Comparison of ENCODE assay signal across 8 mouse cellular contexts in genomic region chr15:81027378-81028173, GRCm38 (mm10). TPM values are rescaled to one million over a fixed set of nuclear protein-coding genes. Genes with fewer than 3 reads are reported as not detected.
A peak's percentile ranks its signal among the peaks of the same experiment; 100 is the strongest.
DNase-seq lines count a peak whose midpoint lies in the region; ATAC-seq and TF ChIP-seq lines count a peak whose summit lies in the region.

No protein-coding gene starts in this region.

- no peak overlapping the region for H3K27ac ChIP-seq in embryonic facial prominence, embryonic 11.5 days (replicated peaks; ENCODE audit: low read depth, low read length)
- H3K27ac ChIP-seq in kidney, adult 2 months (ENCODE audit: insufficient read depth, low read depth, low read length), result no peak overlapping the region
- no peak overlapping the region for H3K27ac ChIP-seq in limb, embryonic 11.5 days (replicated peaks; ENCODE audit: low read depth, low read length)
- H3K27ac ChIP-seq in midbrain, embryonic 13.5 days, result no peak overlapping the region; the same call in 1 of the 2 replicates

- peak; percentile 85 for DNase-seq in 416B (ENCODE audit: low read depth)
- peak; percentile 84 for DNase-seq in adrenal gland, postnatal 14 days
- peak; percentile 82 for DNase-seq in embryonic facial prominence, embryonic 11.5 days (ENCODE audit: low spot score)
- DNase-seq in heart, adult 8-10 months (ENCODE audit: low spot score), result peak; percentile 83
- peak; percentile 80 for DNase-seq in kidney, adult 2 months
- peak; percentile 88 for DNase-seq in limb, embryonic 11.5 days (ENCODE audit: low spot score)
- DNase-seq in spleen, adult 18-20 months, result peak; percentile 59 to 82

- no peak overlapping the region for H3K4me3 ChIP-seq in embryonic facial prominence, embryonic 11.5 days (ENCODE audit: low read depth, low read length)
- no peak overlapping the region for H3K4me3 ChIP-seq in kidney, adult 2 months (ENCODE audit: insufficient read depth, low read depth, low read length)
- no peak overlapping the region for H3K4me3 ChIP-seq in limb, embryonic 11.5 days (ENCODE audit: low read depth, low read length)
- H3K4me3 ChIP-seq in midbrain, embryonic 13.5 days (replicated peaks), result no peak overlapping the region

- no peak; the same call in 1 of the 2 replicates for ATAC-seq in embryonic facial prominence, embryonic 11.5 days (replicated peaks; ENCODE audit: insufficient number of reproducible peaks, low FRiP score, low TSS enrichment, low read depth)
- ATAC-seq in limb, embryonic 11.5 days (ENCODE audit: insufficient number of reproducible peaks, low FRiP score, low TSS enrichment, low read depth), result no peak
- peak; percentile 75 for ATAC-seq in midbrain, embryonic 13.5 days

- no peak overlapping the region for H3K9ac ChIP-seq in embryonic facial prominence, embryonic 11.5 days (replicated peaks; ENCODE audit: low read length)
- H3K9ac ChIP-seq in limb, embryonic 11.5 days (ENCODE audit: low read length), result no peak overlapping the region; the same call in 1 of the 2 replicates
- no peak overlapping the region for H3K9ac ChIP-seq in midbrain, embryonic 13.5 days (replicated peaks)

- no peaks in the 10 kb centered on the region for H3K4me1 ChIP-seq in embryonic facial prominence, embryonic 11.5 days (ENCODE audit: control insufficient read depth, insufficient read depth, low read length)
- peaks cover 9% of the 10 kb centered on the region; the same call in 1 of the 2 replicates for H3K4me1 ChIP-seq in kidney, adult 2 months (ENCODE audit: control insufficient read depth, insufficient read depth, low read length)
- H3K4me1 ChIP-seq in limb, embryonic 11.5 days (ENCODE audit: control insufficient read depth, insufficient read depth, low read length), result peaks cover 8% of the 10 kb centered on the region; the same call in 1 of the 2 replicates
- peaks cover 4% of the 10 kb centered on the region for H3K4me1 ChIP-seq in midbrain, embryonic 13.5 days (replicated peaks)

- no peaks in the 10 kb centered on the region for H3K27me3 ChIP-seq in embryonic facial prominence, embryonic 11.5 days (ENCODE audit: control insufficient read depth, insufficient read depth, low read length)
- H3K27me3 ChIP-seq in kidney, adult 2 months (replicated peaks; ENCODE audit: control insufficient read depth, insufficient read depth, low read length), result no peaks in the 10 kb centered on the region
- no peaks in the 10 kb centered on the region for H3K27me3 ChIP-seq in limb, embryonic 11.5 days (ENCODE audit: control insufficient read depth, insufficient read depth, low read length)
- H3K27me3 ChIP-seq in midbrain, embryonic 13.5 days, result no peaks in the 10 kb centered on the region

- no peak for TF ChIP-seq POLR2A in kidney, adult 2 months (IDR thresholded peaks at IDR 0.05; ENCODE audit: low read depth, low read length)

- WGBS in embryonic facial prominence, embryonic 11.5 days, result 39% methylated on average over 8 of the region's 8 CpGs
- WGBS in kidney, adult 2 months, result 29% methylated on average over 8 of the region's 8 CpGs
- 43% methylated on average over 8 of the region's 8 CpGs for WGBS in limb, embryonic 11.5 days
- WGBS in midbrain, embryonic 13.5 days, result 45% methylated on average over 8 of the region's 8 CpGs

- no peaks in the 10 kb centered on the region for H3K9me3 ChIP-seq in embryonic facial prominence, embryonic 11.5 days (replicated peaks; ENCODE audit: control insufficient read depth, low read length)
- H3K9me3 ChIP-seq in limb, embryonic 11.5 days (ENCODE audit: control insufficient read depth, low read length), result no peaks in the 10 kb centered on the region
- no peaks in the 10 kb centered on the region for H3K9me3 ChIP-seq in midbrain, embryonic 13.5 days

- H3K4me2 ChIP-seq in embryonic facial prominence, embryonic 11.5 days (ENCODE audit: low read depth, low read length), result no peak overlapping the region
- no peak overlapping the region for H3K4me2 ChIP-seq in limb, embryonic 11.5 days (ENCODE audit: low read depth, severe bottlenecking)
- no peak overlapping the region for H3K4me2 ChIP-seq in midbrain, embryonic 13.5 days (replicated peaks)

- H3K36me3 ChIP-seq in embryonic facial prominence, embryonic 11.5 days (replicated peaks; ENCODE audit: control insufficient read depth, insufficient read depth, low read depth, low read length), result no peaks in the 10 kb centered on the region
- no peaks in the 10 kb centered on the region for H3K36me3 ChIP-seq in kidney, adult 2 months (ENCODE audit: control insufficient read depth, insufficient read depth, low read length)
- H3K36me3 ChIP-seq in limb, embryonic 11.5 days (ENCODE audit: control insufficient read depth, insufficient read depth, low read length), result 0 out of 2 replicates have a peak, but pooled peaks cover 4% of the 10 kb centered on the region
- peaks cover 5% of the 10 kb centered on the region; the same call in 1 of the 2 replicates for H3K36me3 ChIP-seq in midbrain, embryonic 13.5 days

- peak; percentile 86 for TF ChIP-seq CTCF in kidney, adult 2 months (conservative IDR thresholded peaks at IDR 0.05; ENCODE audit: insufficient read depth, insufficient read length, low read depth, low read length)

RNA-seq across cellular contexts. Expression of gene Sgsm3, which starts 50.0 kb away (rescaled TPM):
- 17.3 and 25.8 TPM in 2 replicates for total RNA-seq in adrenal gland, postnatal 14 days (2021)
- polyA plus RNA-seq in embryonic facial prominence, embryonic 11.5 days (2014; fragmentation: Nextera tagmentation; extraction: Ambion mirVana), result 16.4 and 22.1 TPM in 2 replicates
- total RNA-seq in heart, adult 8-10 months (2022), result 10 to 100 TPM; 11.0 to 14.6 (median 11.7) TPM
- 20.0 and 25.1 TPM in 2 replicates for polyA plus RNA-seq in kidney, adult 2 months (2012; rRNA removed)
- polyA plus RNA-seq in limb, embryonic 11.5 days (2014; fragmentation: Nextera tagmentation; extraction: Ambion mirVana), result 20.2 and 20.8 TPM in 2 replicates
- 49.4 and 52.5 TPM in 2 replicates for polyA plus RNA-seq in midbrain, embryonic 13.5 days (2015; fragmentation: Nextera tagmentation; extraction: Ambion mirVana)
